Mouse (Mus musculus): ENCODE data around the gene Syt9. TPM values are rescaled to one million over a fixed set of nuclear protein-coding genes. Genes with fewer than 3 reads are reported as not detected.

Syt9 gene
- polyA plus RNA-seq, 1 experiment: 20.6 TPM

DNA sequence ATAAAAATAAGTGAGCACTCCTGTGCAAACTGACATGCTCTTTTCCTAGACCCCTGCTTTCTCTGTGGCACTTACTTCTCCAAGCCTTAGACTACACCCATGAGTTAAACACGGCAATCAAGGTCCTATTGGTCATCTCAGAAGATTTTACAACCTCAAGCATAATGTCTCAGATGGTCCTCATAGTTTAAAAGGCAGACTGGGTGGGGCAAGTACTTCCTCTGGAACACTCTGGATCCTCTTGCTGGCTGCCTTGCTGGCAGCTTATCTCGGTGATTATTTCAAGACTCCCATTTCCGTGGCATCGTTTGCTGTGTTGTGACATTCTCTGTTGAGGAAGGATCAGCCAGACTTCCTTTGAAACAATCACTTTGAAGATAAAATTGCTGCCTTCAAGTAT, 169.5 kb downstream of the Syt9 start:
- no peak overlapping the region for H3K27ac ChIP-seq (ENCODE audit: insufficient read depth, low read length)
- H3K4me3 ChIP-seq (ENCODE audit: low read depth, low read length): no peak overlapping the region
- no peaks in the 10 kb centered on the region for H3K9me3 ChIP-seq (replicated peaks; ENCODE audit: control insufficient read depth, insufficient read depth, low read length, poor library complexity, severe bottlenecking)
- no peak for TF ChIP-seq EP300 (IDR thresholded peaks at IDR 0.05; ENCODE audit: insufficient read depth, low read depth, low read length)
- no peak for TF ChIP-seq POLR2A (IDR thresholded peaks at IDR 0.05; ENCODE audit: insufficient read depth, low read length)
- no peak for TF ChIP-seq CTCF (IDR thresholded peaks at IDR 0.05; ENCODE audit: low read depth, low read length)
- no peaks in the 10 kb centered on the region for H3K27me3 ChIP-seq (ENCODE audit: control insufficient read depth, insufficient read depth, low read length, poor library complexity, severe bottlenecking)
- peaks cover 2% of the 10 kb centered on the region for H3K4me1 ChIP-seq (ENCODE audit: control insufficient read depth, insufficient read depth, low read length)
- H3K36me3 ChIP-seq (ENCODE audit: control insufficient read depth, insufficient read depth, low read length, poor library complexity, severe bottlenecking): no peaks in the 10 kb centered on the region; the same call in 1 of the 2 replicates
- H3K9ac ChIP-seq (ENCODE audit: low read depth, poor library complexity, severe bottlenecking): no peak overlapping the region

DNA sequence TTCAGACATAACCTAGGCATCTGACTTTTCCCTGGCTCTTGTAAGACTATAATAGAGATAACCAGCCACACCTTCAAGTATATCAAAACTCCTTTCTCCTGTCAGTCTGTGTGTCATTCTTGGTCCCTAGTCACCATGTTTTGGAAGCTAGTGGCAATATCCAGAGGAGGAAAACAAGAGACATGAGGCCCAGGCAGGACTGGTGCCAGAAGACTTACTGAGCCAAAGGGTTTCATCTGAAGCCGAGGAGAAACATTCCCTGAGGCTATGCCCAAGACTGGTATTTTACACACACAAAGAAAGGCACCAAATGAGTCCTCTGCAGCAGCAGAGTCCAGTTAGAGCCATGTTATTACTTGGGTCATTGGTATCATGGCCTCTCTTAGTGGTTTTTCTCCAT, 174.5 kb downstream of the Syt9 start:
- H3K27me3 ChIP-seq (ENCODE audit: control insufficient read depth, insufficient read depth, low read length, poor library complexity, severe bottlenecking): no peaks in the 10 kb centered on the region
- no peak for TF ChIP-seq POLR2A (IDR thresholded peaks at IDR 0.05; ENCODE audit: insufficient read depth, low read length)
- TF ChIP-seq CTCF (IDR thresholded peaks at IDR 0.05; ENCODE audit: low read depth, low read length): no peak
- no peak for TF ChIP-seq EP300 (IDR thresholded peaks at IDR 0.05; ENCODE audit: insufficient read depth, low read depth, low read length)
- H3K4me3 ChIP-seq (ENCODE audit: low read depth, low read length): no peak overlapping the region
- no peak overlapping the region for H3K9ac ChIP-seq (ENCODE audit: low read depth, poor library complexity, severe bottlenecking)
- no peak overlapping the region for H3K27ac ChIP-seq (ENCODE audit: insufficient read depth, low read length)
- H3K9me3 ChIP-seq (replicated peaks; ENCODE audit: control insufficient read depth, insufficient read depth, low read length, poor library complexity, severe bottlenecking): peaks cover 2% of the 10 kb centered on the region
- no peaks in the 10 kb centered on the region for H3K4me1 ChIP-seq (ENCODE audit: control insufficient read depth, insufficient read depth, low read length)
- peaks cover 14% of the 10 kb centered on the region for H3K36me3 ChIP-seq (ENCODE audit: control insufficient read depth, insufficient read depth, low read length, poor library complexity, severe bottlenecking)

DNA sequence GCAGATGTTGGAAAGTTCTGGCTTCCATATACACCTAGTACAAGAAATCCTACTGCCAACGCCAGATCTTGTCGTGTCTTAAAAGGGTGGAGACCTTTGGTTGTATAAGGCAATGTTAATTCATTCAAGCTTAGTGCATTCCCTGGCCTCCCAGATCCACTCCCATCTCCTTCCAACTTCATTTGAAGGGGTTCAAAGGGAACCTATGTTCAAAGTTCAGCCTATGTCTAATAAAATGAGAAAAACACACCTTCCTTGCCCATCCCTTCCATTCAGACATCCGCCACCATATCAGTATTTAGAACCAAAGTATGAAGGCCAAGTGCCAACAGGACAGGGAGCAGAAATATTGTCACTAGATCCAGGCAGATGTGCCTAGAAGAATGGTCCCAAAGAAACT, 177.3 kb downstream of the Syt9 start:
- Histone ChIP-seq H3K9me3 (replicated peaks; ENCODE audit: control insufficient read depth, insufficient read depth, low read length, poor library complexity, severe bottlenecking) (peaks cover 12% of the 10 kb centered on the region), H3K4me1 (ENCODE audit: control insufficient read depth, insufficient read depth, low read length) (peaks cover 5% of the 10 kb centered on the region), H3K36me3 (ENCODE audit: control insufficient read depth, insufficient read depth, low read length, poor library complexity, severe bottlenecking) (peaks cover 14% of the 10 kb centered on the region), H3K27ac (ENCODE audit: insufficient read depth, low read length) (no peak overlapping the region), H3K27me3 (ENCODE audit: control insufficient read depth, insufficient read depth, low read length, poor library complexity, severe bottlenecking) (no peaks in the 10 kb centered on the region), H3K4me3 (ENCODE audit: low read depth, low read length) (no peak overlapping the region), H3K9ac (ENCODE audit: low read depth, poor library complexity, severe bottlenecking) (no peak overlapping the region)
- TF ChIP-seq EP300 (IDR thresholded peaks at IDR 0.05; ENCODE audit: insufficient read depth, low read depth, low read length): no peak
- TF ChIP-seq POLR2A (IDR thresholded peaks at IDR 0.05; ENCODE audit: insufficient read depth, low read length): no peak
- no peak for TF ChIP-seq CTCF (IDR thresholded peaks at IDR 0.05; ENCODE audit: low read depth, low read length)

DNA sequence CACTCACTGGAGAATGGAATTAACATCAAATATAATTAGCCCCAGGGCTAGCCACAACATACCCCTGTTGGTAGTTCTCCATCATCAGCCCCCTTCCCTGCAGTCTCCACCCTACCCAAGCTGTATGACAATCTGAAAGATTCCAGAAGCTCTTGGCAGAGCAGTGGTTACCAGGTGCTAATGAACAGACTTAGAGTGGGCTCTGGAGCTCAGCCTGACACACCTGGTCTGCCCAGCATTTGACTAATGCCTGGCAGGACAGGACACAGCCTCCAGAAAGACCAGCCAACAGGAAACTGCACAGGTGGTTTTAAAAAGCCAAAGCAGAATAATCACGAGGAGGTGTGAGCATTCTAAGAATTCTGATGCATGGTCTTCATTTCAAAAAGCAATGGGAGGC, 182.9 kb downstream of the Syt9 start:
- TF ChIP-seq EP300 (IDR thresholded peaks at IDR 0.05; ENCODE audit: insufficient read depth, low read depth, low read length): peak; percentile 46; the same call in 1 of the 2 replicates
- no peak for TF ChIP-seq CTCF (IDR thresholded peaks at IDR 0.05; ENCODE audit: low read depth, low read length)
- H3K9me3 ChIP-seq (replicated peaks; ENCODE audit: control insufficient read depth, insufficient read depth, low read length, poor library complexity, severe bottlenecking): peaks cover 16% of the 10 kb centered on the region
- no peak overlapping the region for H3K4me3 ChIP-seq (ENCODE audit: low read depth, low read length)
- H3K36me3 ChIP-seq (ENCODE audit: control insufficient read depth, insufficient read depth, low read length, poor library complexity, severe bottlenecking): no peaks in the 10 kb centered on the region
- peak overlapping the region; percentile 38; the same call in 1 of the 2 replicates for H3K9ac ChIP-seq (ENCODE audit: low read depth, poor library complexity, severe bottlenecking)
- peaks cover 5% of the 10 kb centered on the region for H3K4me1 ChIP-seq (ENCODE audit: control insufficient read depth, insufficient read depth, low read length)
- H3K27me3 ChIP-seq (ENCODE audit: control insufficient read depth, insufficient read depth, low read length, poor library complexity, severe bottlenecking): no peaks in the 10 kb centered on the region
- H3K27ac ChIP-seq (ENCODE audit: insufficient read depth, low read length): peak overlapping the region; percentile 97

DNA sequence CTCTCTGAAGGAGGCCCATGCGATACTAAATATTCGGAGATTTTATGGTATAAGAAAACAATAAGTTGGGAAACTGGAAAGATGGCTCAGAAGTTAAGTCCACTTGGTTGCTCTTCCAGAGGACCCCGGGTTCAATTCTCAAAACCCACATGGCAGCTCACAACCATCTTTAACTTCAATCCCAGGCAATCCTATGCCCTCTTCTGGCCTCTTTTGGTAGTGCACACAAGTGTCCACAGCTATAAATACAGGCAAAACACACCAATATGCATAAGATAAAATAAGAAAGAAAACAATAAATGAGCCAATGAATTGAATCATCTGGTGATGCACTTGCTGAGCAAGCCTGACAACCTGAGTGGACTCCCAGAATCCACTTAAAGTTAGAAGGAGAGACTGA, 185.4 kb downstream of the Syt9 start:
- TF ChIP-seq CTCF (IDR thresholded peaks at IDR 0.05; ENCODE audit: low read depth, low read length): no peak
- H3K9me3 ChIP-seq (replicated peaks; ENCODE audit: control insufficient read depth, insufficient read depth, low read length, poor library complexity, severe bottlenecking): peaks cover 9% of the 10 kb centered on the region
- H3K36me3 ChIP-seq (ENCODE audit: control insufficient read depth, insufficient read depth, low read length, poor library complexity, severe bottlenecking): no peaks in the 10 kb centered on the region
- no peaks in the 10 kb centered on the region for H3K27me3 ChIP-seq (ENCODE audit: control insufficient read depth, insufficient read depth, low read length, poor library complexity, severe bottlenecking)
- no peak overlapping the region for H3K27ac ChIP-seq (ENCODE audit: insufficient read depth, low read length)
- no peak overlapping the region for H3K4me3 ChIP-seq (ENCODE audit: low read depth, low read length)
- H3K9ac ChIP-seq (ENCODE audit: low read depth, poor library complexity, severe bottlenecking): no peak overlapping the region
- H3K4me1 ChIP-seq (ENCODE audit: control insufficient read depth, insufficient read depth, low read length): peaks cover 5% of the 10 kb centered on the region

DNA sequence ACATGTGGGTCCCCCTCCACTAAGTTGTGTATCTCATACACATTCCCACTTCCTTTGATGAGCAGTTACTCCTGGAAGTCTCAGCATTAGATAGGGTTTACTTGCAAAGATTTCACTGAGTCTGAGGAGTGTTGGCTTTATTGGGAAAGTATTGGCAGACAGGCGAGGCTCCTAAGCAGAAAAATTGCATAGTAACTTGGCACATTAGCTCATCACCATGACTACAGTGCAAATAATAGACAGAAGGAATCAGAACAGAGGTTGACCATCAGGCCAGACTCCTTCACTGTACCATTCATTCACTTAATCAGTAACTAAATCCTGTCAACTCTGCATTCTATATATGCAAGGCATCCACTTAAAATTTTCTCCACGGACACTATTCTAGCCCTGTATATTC, 190.1 kb downstream of the Syt9 start:
- Histone ChIP-seq H3K27ac (ENCODE audit: insufficient read depth, low read length) (no peak overlapping the region), H3K9ac (ENCODE audit: low read depth, poor library complexity, severe bottlenecking) (no peak overlapping the region), H3K36me3 (ENCODE audit: control insufficient read depth, insufficient read depth, low read length, poor library complexity, severe bottlenecking) (no peaks in the 10 kb centered on the region), H3K9me3 (replicated peaks; ENCODE audit: control insufficient read depth, insufficient read depth, low read length, poor library complexity, severe bottlenecking) (peaks cover 10% of the 10 kb centered on the region), H3K4me1 (ENCODE audit: control insufficient read depth, insufficient read depth, low read length) (no peaks in the 10 kb centered on the region), H3K27me3 (ENCODE audit: control insufficient read depth, insufficient read depth, low read length, poor library complexity, severe bottlenecking) (no peaks in the 10 kb centered on the region; the same call in 1 of the 2 replicates), H3K4me3 (ENCODE audit: low read depth, low read length) (no peak overlapping the region)
- TF ChIP-seq CTCF (IDR thresholded peaks at IDR 0.05; ENCODE audit: low read depth, low read length) (no peak), EP300 (IDR thresholded peaks at IDR 0.05; ENCODE audit: insufficient read depth, low read depth, low read length) (no peak), POLR2A (IDR thresholded peaks at IDR 0.05; ENCODE audit: insufficient read depth, low read length) (no peak)

Measured in ES-Bruce4 (cell line).